Mouse (Mus musculus) lung, postnatal 14 days (tissue): ENCODE measurements around the gene Sdk1.

Experiments used
- DNase-seq: peaks from one replicate; pipeline ENCODE4 v3.0.0; 2021

Gene Sdk1

GRCm38 (mm10) chr5:141782330-141782729, 541.0 kb downstream of the Sdk1 start:
- DNase-seq = peak; percentile 7

- peak; percentile 14 for DNase-seq
Observed at GRCm38 (mm10) chr5:141783516-141783915, 542.2 kb downstream of the Sdk1 start.

GRCm38 (mm10) chr5:141793926-141794325, 552.6 kb downstream of the Sdk1 start:
- DNase-seq = no peak

- DNase-seq = no peak
Observed at GRCm38 (mm10) chr5:141823823-141824330, 582.6 kb downstream of the Sdk1 start.

GRCm38 (mm10) chr5:141824739-141825379, 583.6 kb downstream of the Sdk1 start:
- no peak for DNase-seq

GRCm38 (mm10) chr5:141835566-141835965, 594.3 kb downstream of the Sdk1 start:
- DNase-seq = no peak

- no peak for DNase-seq
Observed at GRCm38 (mm10) chr5:141836892-141837455, 595.7 kb downstream of the Sdk1 start.

GRCm38 (mm10) chr5:141844701-141845100, 603.4 kb downstream of the Sdk1 start:
- no peak for DNase-seq

- no peak for DNase-seq
Observed at GRCm38 (mm10) chr5:141847686-141848085, 606.4 kb downstream of the Sdk1 start.

- no peak for DNase-seq
Observed at GRCm38 (mm10) chr5:141852175-141852574, 610.9 kb downstream of the Sdk1 start.

GRCm38 (mm10) chr5:141856447-141856846, 615.2 kb downstream of the Sdk1 start:
- no peak for DNase-seq

- no peak for DNase-seq
Observed at GRCm38 (mm10) chr5:141857781-141858180, 616.5 kb downstream of the Sdk1 start.

- DNase-seq = peak; percentile 8
Observed at GRCm38 (mm10) chr5:141858406-141859160, 617.3 kb downstream of the Sdk1 start.

GRCm38 (mm10) chr5:141866042-141866441, 624.8 kb downstream of the Sdk1 start:
- no peak for DNase-seq

- DNase-seq = no peak
Observed at GRCm38 (mm10) chr5:141873751-141874150, 632.5 kb downstream of the Sdk1 start.

- peak; percentile 36 for DNase-seq
Observed at GRCm38 (mm10) chr5:141880661-141881060, 639.4 kb downstream of the Sdk1 start.

- DNase-seq = no peak
Observed at GRCm38 (mm10) chr5:141884111-141884647, 642.9 kb downstream of the Sdk1 start.

GRCm38 (mm10) chr5:141886006-141886405, 644.7 kb downstream of the Sdk1 start:
- no peak for DNase-seq

- DNase-seq = no peak
Observed at GRCm38 (mm10) chr5:141889766-141890165, 648.5 kb downstream of the Sdk1 start.

- no peak for DNase-seq
Observed at GRCm38 (mm10) chr5:141896402-141896801, 655.1 kb downstream of the Sdk1 start.

GRCm38 (mm10) chr5:141897481-141897880, 656.2 kb downstream of the Sdk1 start:
- no peak for DNase-seq

GRCm38 (mm10) chr5:141899751-141900150, 658.5 kb downstream of the Sdk1 start:
- no peak for DNase-seq

GRCm38 (mm10) chr5:141902544-141903250, 661.4 kb downstream of the Sdk1 start:
- no peak for DNase-seq
